Mouse (Mus musculus) gonadal fat pad, adult 2 months (tissue): ENCODE results near the gene Med7. TPM values are rescaled to one million over a fixed set of nuclear protein-coding genes. Genes with fewer than 3 reads are reported as not detected.
A peak's percentile ranks its signal among the peaks of the same experiment; 100 is the strongest.

ENCODE experiments used
- DNase-seq: peaks from one replicate; pipeline ENCODE4 v3.0.0-alpha.2; 2012; ENCODE audit warnings: low read depth
- polyA plus RNA-seq: library from polyadenylated mRNA; depleted of rRNA; stranded (reverse); fragments of >200 nt; gene quantifications from 2 replicates; pipeline ENCODE4 v1.2.3, GENCODE M21; 2012; rRNA removed

Med7 gene
- 15.2 and 15.9 TPM in 2 replicates for polyA plus RNA-seq

- DNase-seq, result peak; percentile 89
Observed at GRCm38 (mm10) chr11:46436760-46437458, at the start of gene Med7. Med7 (plus strand) TSS chr11:46436925.

GRCm38 (mm10) chr11:46387061-46387460, 49.7 kb upstream of the Med7 start:
- no peak for DNase-seq

- no peak for DNase-seq
Observed at GRCm38 (mm10) chr11:46388438-46388837, 48.3 kb upstream of the Med7 start.

- no peak for DNase-seq
Observed at GRCm38 (mm10) chr11:46389336-46390117, 47.2 kb upstream of the Med7 start, which contains the start of gene Itk. Itk (minus strand) TSS chr11:46389515.

GRCm38 (mm10) chr11:46390621-46391020, 46.1 kb upstream of the Med7 start:
- no peak for DNase-seq

GRCm38 (mm10) chr11:46392890-46393289, 43.8 kb upstream of the Med7 start:
- DNase-seq, result no peak

DNA sequence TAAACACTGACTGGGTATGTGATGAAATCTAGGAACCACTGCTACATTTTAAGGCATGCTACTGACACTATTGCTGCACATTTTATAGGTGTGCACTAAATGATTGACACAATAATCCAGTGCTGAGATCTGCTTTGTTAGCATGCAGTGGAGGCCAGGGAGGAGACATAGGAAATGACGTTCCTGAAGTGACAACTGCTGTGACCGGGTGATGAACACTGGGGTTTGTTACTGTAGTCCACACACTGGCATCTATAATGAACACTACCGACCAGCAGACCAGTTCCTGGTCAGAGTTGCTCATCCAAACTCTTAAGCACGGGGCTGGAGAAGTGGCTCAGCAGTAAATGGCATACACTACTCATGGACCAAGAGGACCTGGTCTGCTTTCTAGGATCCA, 43.3 kb upstream of the Med7 start:
- no peak for DNase-seq

GRCm38 (mm10) chr11:46395088-46395487, 41.6 kb upstream of the Med7 start:
- DNase-seq, result no peak

DNA sequence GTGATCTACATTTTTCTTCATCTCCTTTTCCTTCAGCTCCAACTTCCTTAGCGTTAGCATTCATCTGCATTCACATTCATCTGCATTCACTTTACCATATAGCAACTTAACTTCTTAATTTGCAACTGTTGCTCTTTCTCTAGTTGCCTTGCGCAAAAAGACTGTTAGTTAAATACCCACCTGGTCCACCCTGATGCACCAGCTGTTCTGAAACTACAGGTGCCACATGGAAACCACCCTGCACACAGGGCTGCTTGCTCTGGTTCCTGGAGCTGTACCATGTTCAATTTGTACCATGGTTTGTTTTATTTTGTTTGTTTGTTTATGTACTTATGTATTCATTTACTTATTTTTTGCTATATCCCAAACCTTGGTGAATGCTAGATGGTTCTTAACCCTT, 41.0 kb upstream of the Med7 start:
- no peak for DNase-seq

DNA sequence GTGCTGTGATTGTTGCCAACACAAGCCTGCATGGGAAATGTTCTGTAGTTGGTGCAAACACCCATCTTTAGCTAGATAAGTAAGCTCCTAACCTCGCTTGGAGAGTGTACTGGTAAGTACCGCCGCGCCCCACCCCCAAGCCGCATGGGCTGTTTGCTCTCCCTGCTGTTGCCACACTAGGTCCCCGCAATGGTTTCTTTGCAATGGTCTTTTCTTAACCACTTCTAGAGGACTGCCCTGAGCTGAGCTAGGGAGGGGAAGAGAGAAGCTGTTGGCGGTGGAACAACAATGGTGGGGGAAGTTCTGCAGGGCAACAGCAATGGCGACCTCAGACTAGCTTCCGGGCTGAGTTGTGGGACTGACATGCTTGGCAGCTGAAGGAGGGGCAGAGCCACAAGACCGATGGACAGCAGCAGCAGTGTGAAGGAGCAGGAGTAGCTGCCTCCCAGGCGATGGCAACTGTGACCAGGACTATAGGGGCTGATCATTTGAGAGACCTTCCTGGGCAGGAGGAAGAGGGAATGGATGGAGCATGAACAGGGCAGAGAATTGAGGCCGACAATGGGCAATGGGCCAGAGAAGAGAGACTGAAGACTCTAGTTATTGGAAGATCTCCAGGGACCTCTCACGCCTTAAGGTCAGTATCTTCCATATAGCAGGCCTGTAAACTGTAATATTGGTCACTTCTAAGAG, 40.4 kb upstream of the Med7 start, which contains the start of gene Fam71b:
Gene Fam71b (plus strand): TSS at position 393 of the 693 bp plus-strand sequence.
- DNase-seq, result no peak

- no peak for DNase-seq
Observed at GRCm38 (mm10) chr11:46396860-46397179, 39.9 kb upstream of the Med7 start.

DNA sequence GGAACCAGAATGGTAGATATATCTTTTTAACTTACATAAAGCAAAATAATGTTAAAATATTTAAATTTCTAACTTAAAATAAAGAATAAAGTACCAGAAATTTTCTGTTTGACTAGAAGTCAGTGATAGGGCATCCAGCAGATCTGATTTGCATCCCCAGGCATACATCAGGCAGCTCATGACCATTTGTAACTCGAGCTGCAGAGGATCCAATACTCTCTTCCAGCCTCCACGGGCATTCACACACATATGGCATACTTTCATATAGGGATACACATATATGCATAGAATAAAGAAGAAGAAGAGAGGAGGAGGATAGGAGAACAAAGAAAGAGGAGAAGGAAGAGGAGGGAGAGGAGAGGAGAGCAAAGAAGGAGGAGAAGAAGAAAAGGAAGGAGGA, 38.8 kb upstream of the Med7 start:
- no peak for DNase-seq

DNA sequence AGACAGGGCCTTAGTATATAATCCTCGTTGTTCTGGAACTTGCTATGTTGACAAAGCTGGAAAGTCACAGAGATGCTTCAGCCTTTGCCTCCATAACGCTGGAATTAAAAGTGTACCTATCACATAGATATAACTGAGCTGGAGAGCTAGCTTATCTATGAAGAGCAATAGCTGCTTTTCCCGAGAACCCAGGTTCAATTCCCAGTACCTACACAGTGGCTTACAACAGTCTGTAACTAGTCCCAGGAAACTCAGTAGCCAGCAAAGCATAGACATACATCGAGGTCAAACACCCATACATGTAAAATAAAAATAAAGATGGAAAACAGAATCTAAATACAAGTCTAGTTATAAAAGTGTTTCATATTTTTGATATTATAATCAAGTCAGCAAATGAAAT, 38.3 kb upstream of the Med7 start:
- no peak for DNase-seq

DNA sequence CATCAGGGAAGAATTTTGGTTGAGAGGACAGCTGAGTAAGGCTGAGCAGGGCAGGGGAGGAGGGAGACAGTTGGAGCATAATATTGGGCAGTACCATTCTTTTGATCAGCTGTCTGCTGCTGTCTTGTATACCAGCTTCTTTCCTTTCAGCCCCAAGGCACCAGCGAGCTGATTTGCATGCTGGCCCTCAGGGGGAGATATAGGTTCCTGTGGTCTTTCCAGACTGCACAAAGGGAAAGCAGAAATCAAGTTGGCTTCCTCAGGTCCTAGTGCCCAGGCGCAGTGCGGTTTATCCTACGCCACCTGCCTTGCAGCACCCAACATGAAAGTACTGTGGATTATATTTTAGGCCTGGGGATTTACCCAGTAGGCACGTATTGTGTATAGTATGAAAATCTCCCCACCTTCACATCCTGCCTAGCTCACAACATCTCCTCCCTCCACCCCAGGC, 37.8 kb upstream of the Med7 start:
- no peak for DNase-seq

- DNase-seq, result no peak
Observed at GRCm38 (mm10) chr11:46401555-46401954, 35.2 kb upstream of the Med7 start.

DNA sequence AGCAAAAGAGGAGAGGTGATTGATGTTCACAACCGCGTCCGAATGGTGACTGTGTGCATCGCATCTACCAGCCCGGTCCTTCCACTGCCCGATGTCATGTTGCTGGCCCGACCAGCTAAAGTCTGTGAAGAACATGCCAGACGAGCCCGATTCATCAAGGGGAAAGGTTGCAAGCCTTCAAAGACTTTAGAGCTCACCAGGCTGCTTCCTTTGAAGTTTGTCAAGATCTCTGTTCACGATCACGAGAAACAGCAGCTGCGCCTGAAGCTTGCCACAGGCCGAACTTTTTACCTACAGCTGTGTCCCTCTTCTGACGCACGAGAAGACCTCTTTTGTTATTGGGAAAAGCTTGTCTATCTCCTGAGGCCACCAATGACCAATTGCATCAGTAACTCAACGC, 31.7 kb upstream of the Med7 start:
- DNase-seq, result no peak

- DNase-seq, result no peak
Observed at GRCm38 (mm10) chr11:46406721-46407120, 30.0 kb upstream of the Med7 start.

DNA sequence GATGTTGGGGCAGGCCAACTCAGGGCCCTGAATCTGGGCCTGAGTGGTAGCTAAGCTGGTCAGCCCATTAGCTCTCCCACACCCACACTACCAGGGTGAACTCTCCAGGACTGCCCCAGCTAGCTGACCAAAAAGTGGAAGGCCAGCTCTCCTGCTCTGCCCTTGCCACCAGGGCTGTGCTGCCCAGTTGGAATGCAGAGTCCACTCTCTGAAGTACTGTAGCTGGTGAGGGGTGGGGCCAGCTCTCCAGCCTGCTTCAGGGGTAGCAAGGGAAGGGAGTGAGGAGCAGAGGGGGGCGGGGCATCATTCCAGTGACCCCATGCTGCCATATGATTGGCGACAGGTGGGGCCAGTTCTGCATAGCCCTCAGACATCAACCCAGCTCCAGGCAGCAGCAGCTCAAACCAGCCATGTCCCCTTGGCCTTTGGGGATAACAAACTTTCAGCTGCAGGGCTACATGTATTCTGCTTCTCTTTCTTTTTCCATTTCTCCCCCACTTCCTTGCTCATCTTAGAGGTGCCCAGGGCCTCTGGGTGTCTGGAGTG, 26.6 kb upstream of the Med7 start:
- DNase-seq, result no peak

- DNase-seq, result no peak
Observed at GRCm38 (mm10) chr11:46418438-46418837, 18.3 kb upstream of the Med7 start.

DNA sequence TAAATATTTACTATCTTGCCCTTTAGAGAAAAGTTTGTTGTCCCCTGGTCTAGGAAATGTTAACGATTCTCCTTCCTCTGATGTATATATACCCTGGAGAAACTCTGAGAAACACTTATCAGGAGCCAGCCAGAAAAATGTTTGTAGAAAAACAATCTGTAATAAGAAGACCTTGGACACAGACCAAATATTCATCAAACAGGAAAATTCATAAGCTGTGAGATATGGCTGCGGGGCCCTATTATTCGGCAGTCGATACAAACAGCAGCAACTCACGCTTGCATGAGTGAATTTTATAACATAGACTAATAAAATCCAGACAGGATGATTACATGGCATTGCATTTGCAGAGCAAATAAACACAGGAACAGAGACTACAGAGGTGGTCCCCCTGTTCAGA, 17.9 kb upstream of the Med7 start:
- no peak for DNase-seq

GRCm38 (mm10) chr11:46421086-46421888, 15.4 kb upstream of the Med7 start:
- no peak for DNase-seq
